Mouse (Mus musculus) layer of hippocampus, postnatal 10 days (tissue): ENCODE results near the gene Mapk9. TPM values are rescaled to one million over a fixed set of nuclear protein-coding genes. Genes with fewer than 3 reads are reported as not detected.

Experiments
- DNase-seq, 2 experiments: peaks; one replicate each; pipeline ENCODE4 v3.0.0; 2021; ENCODE audit warnings: low spot score in 2 of 2
- total RNA-seq, 2 experiments: library from RNA; stranded (reverse); gene quantifications; 2 replicates each; pipeline ENCODE4 v1.2.3; 2021

Gene Mapk9
- total RNA-seq, 2 experiments from 2014 or later: 151 to 152 TPM

DNA sequence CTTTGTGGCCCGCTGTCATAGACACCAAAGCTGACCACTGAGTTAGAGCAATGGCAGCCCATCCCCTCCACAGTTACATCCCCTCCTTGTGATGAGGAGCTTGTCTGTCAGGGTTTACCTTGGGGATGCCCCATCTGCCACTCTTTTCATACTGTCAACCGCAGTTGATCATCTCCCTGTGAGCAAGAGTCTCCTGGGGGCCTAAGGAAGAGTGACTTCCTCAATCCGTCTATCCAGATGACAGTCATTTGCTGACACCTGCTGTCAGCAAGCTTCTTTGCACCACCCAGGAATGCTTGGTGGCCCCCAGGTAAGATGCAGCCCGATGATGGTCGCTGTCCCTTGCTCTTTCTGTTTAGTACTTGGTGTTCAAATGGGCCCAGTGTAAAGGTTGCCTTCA is 41.9 kb downstream of the Mapk9 start:
- DNase-seq: no peak

DNA sequence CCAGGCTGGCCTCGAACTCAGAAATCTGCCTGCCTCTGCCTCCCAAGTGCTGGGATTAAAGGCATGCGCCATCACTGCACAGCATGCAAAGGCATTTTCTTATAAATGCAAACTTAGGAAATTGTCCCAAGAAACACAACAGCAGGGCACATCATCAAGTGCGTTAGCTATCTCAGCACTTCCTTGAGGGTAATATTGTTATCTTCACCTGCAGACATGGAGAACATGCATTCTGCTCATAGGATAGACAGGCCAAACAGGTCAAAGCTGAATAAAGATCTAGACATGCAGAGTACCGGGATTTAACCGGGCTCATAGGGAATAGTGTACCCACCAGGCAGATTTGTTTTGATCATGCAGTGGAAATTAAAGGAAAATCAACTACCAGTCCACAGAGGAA is 45.4 kb downstream of the Mapk9 start:
- no peak for DNase-seq

DNA sequence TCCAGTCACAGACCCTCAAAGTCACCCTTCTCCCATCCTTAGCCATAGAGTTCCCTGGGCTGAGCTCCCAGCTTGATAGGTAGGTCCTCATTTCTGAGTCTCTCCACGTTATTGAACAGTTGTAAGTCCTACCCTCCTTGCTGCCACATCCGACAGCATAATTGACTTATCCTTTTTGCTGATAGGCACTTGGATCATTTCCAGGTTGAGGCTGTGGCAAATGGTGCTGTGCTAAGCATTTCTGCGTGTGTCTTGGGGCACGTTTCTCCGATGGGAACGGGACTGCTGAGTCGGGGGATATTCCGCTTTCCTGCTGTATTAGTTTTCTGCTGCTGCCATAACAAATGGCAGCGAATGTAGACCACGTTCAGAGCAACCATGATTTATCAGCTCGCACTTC is 47.3 kb downstream of the Mapk9 start:
- DNase-seq: no peak

DNA sequence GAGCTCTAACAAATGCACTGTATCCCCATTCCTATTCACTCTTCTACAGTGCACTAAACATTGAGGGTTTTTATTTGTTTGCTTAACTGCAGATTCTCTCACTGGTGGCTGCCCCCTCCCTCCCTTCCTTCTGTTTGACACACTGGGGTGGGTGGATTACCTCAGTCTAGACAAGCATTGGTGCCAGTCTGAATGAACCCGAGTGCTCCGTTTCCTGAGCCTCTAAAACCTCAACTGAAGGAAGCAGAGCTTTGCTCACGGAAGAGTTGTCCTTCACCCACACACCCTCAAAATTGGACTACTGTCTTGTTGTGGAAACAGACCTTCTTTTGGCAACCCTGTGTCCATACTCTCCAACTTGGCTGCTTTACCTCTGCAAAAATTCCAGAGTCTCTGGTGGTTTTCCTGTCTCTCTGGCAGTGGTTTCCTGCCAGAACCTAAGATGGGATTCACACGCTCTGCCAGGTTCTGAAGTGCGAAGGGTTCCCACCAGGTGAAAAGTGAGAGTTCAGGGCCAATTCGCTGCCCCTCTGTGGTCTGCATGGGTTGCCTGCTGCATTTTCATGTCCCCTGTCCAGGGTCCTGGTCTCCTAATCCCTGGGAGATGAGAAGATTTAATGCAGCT is 49.5 kb downstream of the Mapk9 start:
- DNase-seq: no peak

DNA sequence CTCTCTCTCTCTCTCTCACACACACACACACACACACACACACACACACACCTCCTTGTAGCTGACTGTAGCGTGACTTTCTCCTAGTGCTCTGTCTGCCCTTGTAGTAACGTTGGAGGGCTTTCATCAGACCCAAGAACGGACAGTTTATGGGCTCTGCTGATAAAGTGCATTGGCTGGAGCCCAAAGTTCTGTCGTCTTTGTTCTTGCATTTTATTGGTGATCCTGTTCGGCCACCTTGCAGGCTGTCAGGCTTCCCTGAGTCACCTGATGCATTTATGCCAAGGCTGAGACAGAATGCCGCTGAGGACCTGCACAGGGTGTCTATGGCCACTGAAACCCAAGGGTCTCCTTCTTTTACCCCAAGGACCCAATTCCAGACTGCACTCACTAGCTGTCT is 53.5 kb downstream of the Mapk9 start:
- no peak for DNase-seq

DNA sequence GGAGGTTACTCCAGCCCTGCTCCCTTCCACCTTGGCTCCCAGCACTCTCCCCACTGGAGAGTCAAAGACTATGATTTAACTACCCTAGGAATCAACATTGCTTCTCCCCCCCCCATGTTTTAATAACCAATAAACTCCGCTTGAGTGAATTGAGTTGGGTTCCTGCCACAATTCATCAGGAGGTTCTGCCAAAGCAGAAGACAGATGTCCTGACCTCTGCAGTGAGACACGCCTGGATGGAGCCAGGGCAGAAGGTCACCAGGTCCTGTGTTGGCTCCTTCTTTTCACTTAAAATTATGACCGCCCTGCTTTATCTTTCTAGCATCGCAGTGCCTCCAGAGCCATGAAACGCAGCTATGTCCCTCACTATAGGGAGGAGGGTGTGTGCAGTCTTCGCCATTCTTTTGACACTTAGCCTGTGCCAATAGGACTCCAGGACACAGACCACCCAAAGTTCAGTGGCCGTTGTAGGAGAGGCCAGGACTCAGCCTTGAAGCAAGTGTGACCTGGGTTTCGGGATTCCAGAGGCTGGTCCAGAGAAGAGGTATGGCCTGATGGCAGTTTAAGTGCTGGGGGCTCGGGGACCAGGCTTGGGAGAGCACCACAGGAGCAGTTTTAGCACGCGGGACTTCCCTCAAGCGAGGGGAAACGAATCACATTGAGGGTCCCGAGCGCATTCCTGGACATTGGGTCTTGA is 54.6 kb downstream of the Mapk9 start:
- DNase-seq: no peak

DNA sequence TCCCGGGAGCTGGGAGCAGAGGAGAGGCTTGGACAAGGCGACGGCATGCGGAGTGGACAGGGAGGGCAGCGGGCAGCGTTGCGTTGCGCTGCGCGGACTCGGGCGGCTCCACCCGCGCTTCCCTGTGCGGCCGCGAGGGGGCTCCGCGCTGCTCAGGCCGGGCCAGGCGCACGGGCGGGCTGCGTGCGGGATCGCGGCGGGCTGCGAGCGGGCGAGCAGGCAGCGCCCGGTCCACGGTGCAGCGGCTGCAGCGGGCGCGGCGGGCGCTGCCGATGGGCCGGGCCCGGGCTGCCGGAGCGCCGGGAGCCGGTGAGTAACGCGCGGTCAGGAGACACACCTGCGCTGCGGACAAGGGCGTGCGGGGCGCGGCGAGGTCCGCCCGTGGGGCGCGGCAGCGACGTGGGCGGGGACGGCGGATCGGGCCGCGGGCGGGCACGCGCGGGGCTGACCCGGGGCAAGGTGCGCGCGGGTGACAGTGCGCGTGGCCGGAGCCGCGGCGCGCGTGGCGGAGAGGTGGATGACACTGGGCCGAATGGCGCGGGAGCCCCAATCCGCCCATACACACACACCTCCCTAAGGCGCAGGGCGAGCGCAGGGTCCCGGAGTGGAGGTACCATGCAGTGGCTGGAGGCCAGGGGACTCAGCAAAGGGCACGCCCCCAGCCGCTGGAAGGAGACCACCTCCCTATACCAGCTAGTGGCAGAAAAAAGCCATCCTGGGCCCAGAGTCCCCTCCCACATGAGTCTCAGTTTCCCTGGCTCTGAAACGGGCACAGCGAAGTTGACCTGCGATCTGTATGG is 55.3 kb downstream of the Mapk9 start, which contains the start of gene Rasgef1c:
Gene Rasgef1c, plus strand, starts transcription at position 177 of the 800 bp plus-strand sequence.
- DNase-seq: peak; percentile 80 to 87

DNA sequence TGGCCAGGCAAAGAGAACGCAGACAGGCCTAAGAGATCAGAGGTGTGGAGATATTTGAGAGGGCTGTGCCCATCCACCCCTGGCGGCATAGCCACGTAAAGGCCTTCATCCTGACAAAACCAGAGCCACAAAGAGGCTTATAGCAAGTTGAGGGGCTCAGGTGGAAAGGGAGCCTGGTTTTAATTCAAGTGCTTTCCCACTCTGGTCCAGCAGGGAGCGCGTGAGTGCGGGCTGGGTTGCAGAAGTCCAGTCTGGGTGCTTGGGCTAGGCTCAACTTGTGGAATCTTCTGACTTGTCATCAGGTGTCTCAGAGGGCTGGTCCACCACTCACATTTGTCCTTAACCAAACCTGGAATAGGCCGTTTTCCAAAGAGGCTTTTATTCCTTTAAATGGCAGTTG is 56.8 kb downstream of the Mapk9 start:
- peak; percentile 82 to 84 for DNase-seq

DNA sequence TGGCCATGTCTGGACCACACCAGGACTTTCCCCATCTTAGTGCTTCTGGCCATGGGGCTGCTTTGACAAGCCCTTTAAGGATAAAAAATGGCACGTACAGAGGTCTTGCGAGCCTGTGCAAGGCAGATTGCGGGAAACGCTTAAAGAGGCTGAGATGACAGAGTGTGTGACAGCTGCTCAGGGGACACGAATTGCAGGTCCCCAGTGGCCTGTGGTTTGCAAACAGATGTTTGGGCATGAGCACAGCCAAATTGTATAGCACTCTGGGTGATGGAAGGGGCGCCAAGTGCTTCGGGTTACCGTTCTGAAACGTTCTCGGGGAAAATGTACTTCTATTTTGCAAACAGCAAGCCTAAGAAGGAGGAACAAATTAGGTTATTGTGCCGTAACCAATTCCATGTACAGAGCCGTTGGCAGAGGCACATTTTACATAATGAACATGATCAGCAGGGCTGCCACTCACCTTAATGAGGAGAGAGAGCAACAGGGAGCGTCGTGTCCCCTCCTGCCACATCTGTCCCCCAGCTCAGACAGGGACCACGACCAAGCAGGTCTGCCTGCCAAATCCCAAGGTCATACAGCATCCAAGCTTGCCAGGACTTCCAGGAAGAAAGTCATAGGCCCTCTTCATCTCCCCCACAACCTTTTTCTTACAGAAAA is 72.1 kb downstream of the Mapk9 start:
- no peak for DNase-seq

DNA sequence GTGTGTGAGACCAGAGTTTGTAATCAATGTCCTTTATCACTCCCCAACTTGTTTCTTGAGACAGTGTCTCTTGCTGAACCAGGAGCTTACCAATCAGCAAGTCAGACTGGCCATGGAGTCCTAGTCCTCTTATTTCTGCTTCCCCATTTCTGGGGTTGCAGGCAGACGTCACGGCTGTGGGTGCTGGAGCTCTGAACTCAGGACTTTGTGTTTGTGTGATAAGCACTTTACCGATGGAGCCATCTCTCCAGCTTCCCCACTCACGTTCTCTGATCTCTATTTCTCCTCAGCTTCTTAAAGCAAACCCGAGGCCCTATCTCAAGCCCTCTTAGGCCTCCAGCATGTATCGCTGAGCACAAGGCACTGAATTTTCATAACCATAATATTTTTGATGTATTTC is 72.8 kb downstream of the Mapk9 start:
- DNase-seq: no peak

DNA sequence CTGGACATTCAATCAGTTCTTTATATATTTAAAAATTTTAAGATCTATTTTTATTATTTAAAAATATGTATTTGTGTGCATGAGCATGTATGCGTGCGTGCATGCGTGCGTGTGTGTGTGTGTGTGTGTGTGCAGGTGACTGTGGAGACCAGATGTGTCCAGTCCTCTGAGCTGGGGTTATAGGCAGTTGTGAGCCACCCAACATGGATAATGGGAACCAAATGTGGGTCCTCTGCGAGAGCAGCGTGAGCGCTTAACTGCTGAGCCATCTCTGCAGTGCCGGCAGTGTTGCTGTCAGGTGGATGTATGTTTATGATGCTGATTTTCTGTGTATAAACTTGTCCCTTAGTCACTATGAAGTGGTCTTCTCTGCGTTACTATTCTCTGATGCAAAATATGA is 77.0 kb downstream of the Mapk9 start:
- no peak for DNase-seq

DNA sequence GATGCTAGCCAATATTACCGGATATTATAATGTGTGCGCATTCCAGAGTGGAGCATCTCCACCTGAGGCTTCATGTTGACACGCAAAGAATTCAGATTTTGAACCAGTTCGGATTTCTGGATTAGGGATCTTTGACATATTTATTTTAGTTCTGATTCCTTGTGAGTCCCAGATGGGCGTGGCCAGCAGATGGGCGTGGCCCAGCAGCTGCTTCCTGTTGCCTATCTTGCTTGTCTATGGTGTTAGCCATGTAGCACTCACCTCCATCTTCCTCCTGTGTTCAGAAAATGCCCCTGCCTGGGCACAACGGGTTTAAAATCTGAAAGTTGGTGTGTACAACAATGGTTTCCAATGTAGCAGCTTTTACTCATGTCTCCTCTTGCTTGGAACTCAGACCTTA is 79.6 kb downstream of the Mapk9 start:
- DNase-seq: no peak

DNA sequence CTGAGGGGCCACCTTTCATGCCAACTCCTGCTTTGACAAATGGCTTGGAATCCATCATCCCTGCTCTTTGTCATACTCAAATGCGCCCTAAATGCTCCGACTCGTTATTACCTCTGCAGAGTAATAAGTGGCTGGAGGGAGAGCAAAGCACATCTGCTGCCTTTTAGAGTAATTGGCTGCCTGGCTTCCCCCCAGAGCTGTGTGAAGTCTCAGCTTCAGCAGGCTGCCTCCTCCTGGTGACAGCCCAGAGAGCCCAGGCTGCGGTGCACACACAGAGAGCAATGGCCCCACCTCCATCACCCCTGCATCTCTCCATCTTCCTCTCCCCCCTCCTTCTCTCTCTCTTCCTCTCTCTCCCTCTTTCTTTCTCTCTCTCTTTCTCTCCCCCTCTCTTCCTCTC is 80.6 kb downstream of the Mapk9 start:
- peak in 1 of 2 experiments; percentile 44 for DNase-seq

DNA sequence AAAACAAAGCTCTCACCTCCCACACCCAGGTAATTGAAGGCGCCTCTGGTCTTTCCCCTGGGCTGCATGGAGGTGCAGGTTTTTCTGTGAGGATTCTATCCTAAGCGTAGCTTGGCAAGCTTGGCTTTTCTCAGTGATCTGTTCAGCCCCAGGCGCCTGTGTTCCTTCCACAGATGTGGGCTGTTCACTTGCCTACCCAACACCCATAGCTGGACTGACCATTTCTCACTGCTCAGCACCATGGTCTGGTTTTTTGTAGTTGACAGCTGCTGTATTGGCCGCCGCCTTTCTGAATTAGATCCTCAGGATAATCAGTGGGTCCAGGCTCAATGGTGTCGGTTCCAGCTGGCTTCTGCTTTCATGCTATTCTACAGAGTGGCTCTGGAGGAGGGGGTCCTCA is 81.1 kb downstream of the Mapk9 start:
- DNase-seq: no peak

DNA sequence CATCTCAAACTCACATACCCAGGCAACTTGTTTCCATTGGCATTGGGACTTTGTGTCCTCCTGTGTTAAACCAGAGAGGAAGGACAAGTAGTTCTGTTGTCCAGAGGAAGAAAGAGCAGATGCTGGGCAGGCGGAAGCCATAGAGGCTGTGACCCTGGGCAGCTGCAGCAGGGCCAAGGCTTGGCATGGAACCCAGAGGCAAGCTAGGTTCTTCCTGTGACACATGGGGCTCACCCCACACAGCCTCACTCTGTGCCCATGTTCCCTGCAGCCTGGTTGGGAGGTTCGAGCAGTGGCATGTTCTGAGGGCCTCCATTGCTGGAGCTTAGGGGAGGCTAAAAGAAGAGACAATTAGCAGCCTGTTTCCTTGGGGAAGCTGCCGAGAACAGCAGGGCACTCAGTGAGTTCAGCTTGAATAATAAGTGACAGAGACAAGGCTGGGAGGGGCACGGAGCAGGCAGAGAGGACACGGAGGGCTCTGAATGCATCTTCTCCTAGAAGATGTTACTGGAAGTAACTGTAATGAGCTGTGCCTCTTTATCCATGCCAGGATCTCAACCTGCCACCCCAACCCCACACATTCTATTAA is 84.6 kb downstream of the Mapk9 start:
- peak; percentile 34 to 39 for DNase-seq

DNA sequence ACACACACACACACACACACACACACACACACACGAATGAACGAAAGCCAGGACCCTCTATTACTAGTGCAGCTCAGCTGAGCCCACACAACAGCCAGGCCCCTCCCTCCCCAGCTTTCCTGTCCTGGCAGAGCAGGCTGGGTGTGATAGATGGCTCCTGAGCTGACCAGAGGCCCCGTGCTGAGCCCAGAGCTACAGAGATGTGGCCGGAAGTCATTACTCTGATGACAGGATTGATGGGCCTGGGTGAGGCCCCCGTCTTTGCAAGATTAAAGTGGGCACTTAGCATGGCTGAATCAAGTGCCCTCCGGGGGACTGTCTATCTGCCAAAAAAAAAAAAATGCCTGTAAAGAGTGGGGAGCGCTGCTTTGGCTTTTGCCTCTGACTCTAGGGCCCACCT is 85.3 kb downstream of the Mapk9 start:
- no peak for DNase-seq

DNA sequence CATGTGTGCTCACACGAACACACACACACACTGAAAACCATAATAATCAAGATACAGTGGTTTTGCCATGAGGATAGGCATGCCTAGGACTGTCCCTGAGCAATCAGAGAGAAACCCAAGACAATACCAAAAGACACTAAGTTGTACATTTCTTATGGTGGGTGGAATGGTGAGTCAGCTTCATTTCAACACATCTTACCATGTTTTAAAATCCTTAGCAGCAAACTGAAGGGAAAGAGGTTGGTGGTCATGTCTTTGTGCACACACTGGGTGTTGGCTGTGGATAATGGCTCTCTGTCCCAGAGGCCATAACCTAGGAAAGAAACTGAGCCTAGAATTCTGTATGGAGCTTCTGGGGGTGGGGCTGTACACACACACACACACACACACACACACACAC is 87.3 kb downstream of the Mapk9 start:
- DNase-seq: no peak

DNA sequence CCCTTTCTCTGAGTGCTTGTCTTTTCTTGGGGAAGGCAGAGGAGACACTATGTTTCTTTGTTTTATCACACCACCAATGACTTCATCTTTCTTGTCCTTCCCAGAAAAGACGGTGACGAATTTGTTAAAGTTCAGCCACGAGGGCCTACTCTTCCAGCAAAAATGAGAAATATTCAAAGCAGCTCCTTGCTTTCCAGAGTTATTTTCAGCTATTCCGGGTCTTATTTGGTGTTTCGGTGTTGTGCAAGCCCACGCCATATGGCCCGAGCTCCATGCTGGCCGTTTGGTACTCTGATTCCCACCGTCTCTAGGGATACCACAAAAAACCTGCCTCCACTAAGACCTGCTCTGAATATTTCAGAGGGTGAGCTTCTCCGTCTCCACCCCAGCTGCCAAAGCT is 87.8 kb downstream of the Mapk9 start:
- no peak for DNase-seq
